Mouse (Mus musculus) ES-E14 (cell line): ENCODE results near the gene Coa5.

ENCODE experiments used
- CHD2 ChIP-seq: IDR thresholded peaks from 2 replicates; pipeline ENCODE4 v1.6.1; 2014; ENCODE audit warnings: mild to moderate bottlenecking, low read depth, low read length, inconsistent platforms
- HCFC1 ChIP-seq: IDR thresholded peaks from 2 replicates; pipeline ENCODE4 v1.6.1; 2012; ENCODE audit warnings: low read length, inconsistent platforms, borderline replicate concordance; ENCODE audit not compliant: insufficient read depth
- MAFK ChIP-seq: IDR thresholded peaks from 2 replicates; pipeline ENCODE4 v1.6.1; 2014; ENCODE audit warnings: mild to moderate bottlenecking, low read depth, low read length, inconsistent platforms; ENCODE audit not compliant: insufficient read depth
- ZC3H11A ChIP-seq: IDR thresholded peaks from 2 replicates; pipeline ENCODE4 v1.6.1; 2012; ENCODE audit warnings: low read depth, mild to moderate bottlenecking, inconsistent platforms, low read length, borderline replicate concordance
- ZNF384 ChIP-seq: IDR thresholded peaks from 2 replicates; pipeline ENCODE4 v1.6.1; 2012; ENCODE audit warnings: low read depth, low read length, inconsistent platforms

- TF ChIP-seq MAFK: no peak
- no peak for TF ChIP-seq HCFC1
- TF ChIP-seq ZNF384: no peak
- no peak for TF ChIP-seq ZC3H11A
- TF ChIP-seq CHD2: no peak
Measured at GRCm38 (mm10) chr1:37368768-37369385, 61.0 kb downstream of the Coa5 start.
